Mouse (Mus musculus) lung, embryonic 14.5 days (tissue): ENCODE data around the gene Gm10322. TPM values are rescaled to one million over a fixed set of nuclear protein-coding genes. Genes with fewer than 3 reads are reported as not detected.

Experiments used
- ATAC-seq: fragments of 200-750 bp; cut with Nextera tagmentation; 2 replicates; pipeline ENCODE4 v1.8.0; 2017; ENCODE audit warnings: mild to moderate bottlenecking, moderate TSS enrichment, moderate library complexity; ENCODE audit not compliant: insufficient read depth
- DNase-seq: peaks from one replicate; pipeline ENCODE4 v3.0.0-alpha.2; 2015
- H3K27ac ChIP-seq: fragments of 300-500 bp; sonication (generic); 2 replicates; pipeline ENCODE4 v1.5.1; 2014; ENCODE audit warnings: low read depth, mild to moderate bottlenecking, moderate library complexity
- H3K27me3 ChIP-seq: fragments of 300-500 bp; sonication (generic); 2 replicates; pipeline ENCODE4 v1.6.1; 2014; ENCODE audit warnings: low read length, control low read depth; ENCODE audit not compliant: insufficient read depth
- H3K36me3 ChIP-seq: fragments of 300-500 bp; sonication (generic); 2 replicates; pipeline ENCODE4 v1.6.1; 2014; ENCODE audit warnings: control low read depth; ENCODE audit not compliant: insufficient read depth
- H3K4me1 ChIP-seq: fragments of 300-500 bp; sonication (generic); 2 replicates; pipeline ENCODE4 v1.6.1; 2014; ENCODE audit warnings: antibody characterized with exemption, control low read depth; ENCODE audit not compliant: insufficient read depth
- H3K4me2 ChIP-seq: fragments of 300-500 bp; sonication (generic); 2 replicates; pipeline ENCODE4 v1.6.1; 2014; ENCODE audit warnings: mild to moderate bottlenecking
- H3K4me3 ChIP-seq: fragments of 300-500 bp; sonication (generic); 2 replicates; pipeline ENCODE4 v1.5.1; 2014; ENCODE audit warnings: low read depth, low read length
- H3K9ac ChIP-seq: fragments of 300-500 bp; sonication (generic); 2 replicates; pipeline ENCODE4 v1.6.1; 2014
- H3K9me3 ChIP-seq: fragments of 300-500 bp; sonication (generic); 2 replicates; pipeline ENCODE4 v1.6.1; 2016; ENCODE audit warnings: low read depth, low read length, control low read depth
- CTCF ChIP-seq: IDR thresholded peaks from 2 replicates; pipeline ENCODE4 v1.5.1; 2016; ENCODE audit warnings: antibody characterized with exemption, low read depth
- WGBS: fragments of 180-500 bp; shearing (Covaris S2); extraction: QIAGEN DNeasy Blood & Tissue Kit; methylation state at CpG from one replicate; pipeline ENCODE4 v1.1.7; 2014; 5-methylcytosine and 5-hydroxymethylcytosine counted together
- polyA plus RNA-seq: library from polyadenylated mRNA; unstranded; fragments of >200 nt; fragmentation: Nextera tagmentation; extraction: Ambion mirVana; gene quantifications from 2 replicates; pipeline ENCODE4 v1.2.1, GENCODE M21; 2014

Gm10322 gene
- polyA plus RNA-seq, 1 experiment from 2014 or later: not detected

DNA sequence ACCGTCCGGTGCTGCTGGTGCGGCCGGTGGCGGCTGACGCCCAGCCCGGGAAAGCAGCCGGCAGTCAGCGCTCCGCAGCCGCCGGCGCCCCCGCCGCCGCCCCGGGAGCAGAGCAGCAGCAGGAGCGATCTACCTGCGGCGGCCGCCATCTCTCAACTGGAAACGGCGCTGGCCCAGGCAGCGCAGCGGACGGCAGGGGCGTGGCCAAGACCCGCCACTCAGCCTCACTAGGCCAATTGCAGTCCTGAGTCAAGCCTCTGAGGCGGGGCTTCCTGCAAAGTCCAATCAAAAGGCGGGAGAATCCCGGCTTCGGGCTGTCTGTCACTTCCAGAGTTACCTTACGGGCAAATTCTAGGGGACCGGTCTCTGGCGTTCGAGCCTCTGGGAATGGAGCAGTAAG is 659 bp downstream of the Gm10322 start, which contains the start of gene Mcu:
Mcu (minus strand) TSS at position 171 of the 400 bp plus-strand sequence.
- Histone ChIP-seq H3K27ac (peak within 1 kb of the TSS; percentile 77; the same call in 1 of the 2 replicates), H3K9ac (peak within 1 kb of the TSS; percentile 86), H3K4me3 (peak within 1 kb of the TSS; percentile 86), H3K4me1 (peaks cover 10% of the 10 kb centered on the region; the same call in 1 of the 2 replicates), H3K27me3 (no peaks in the 10 kb centered on the region), H3K4me2 (peak within 1 kb of the TSS; percentile 82), H3K36me3 (no peaks in the 10 kb centered on the region), H3K9me3 (no peaks in the 10 kb centered on the region)
- ATAC-seq (peak; percentile 100), DNase-seq (peak; percentile 98)
- WGBS: under 1% methylated on average over 36 of the region's 36 CpGs
- no peak for TF ChIP-seq CTCF

DNA sequence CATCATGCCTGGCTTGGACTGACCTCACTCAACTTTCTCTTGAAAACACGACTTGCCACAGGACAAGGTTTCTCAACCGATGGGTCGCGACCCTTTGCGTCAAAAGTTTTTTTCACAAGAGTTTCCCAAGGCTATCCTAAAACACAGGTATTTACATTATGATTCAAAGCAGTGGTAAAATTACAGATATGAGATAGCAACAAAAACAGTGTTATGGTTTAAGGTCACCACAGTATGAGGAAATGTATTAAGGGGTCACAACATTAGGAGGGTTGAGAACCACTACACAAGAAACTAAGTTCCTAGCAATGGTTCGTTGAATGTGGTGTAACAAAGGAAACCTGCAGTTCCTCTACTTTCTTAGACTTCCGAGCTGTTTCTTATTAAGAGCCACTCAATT is 1.9 kb downstream of the Gm10322 start:
- no peaks in the 10 kb centered on the region for H3K36me3 ChIP-seq
- ATAC-seq (no peak), DNase-seq (no peak)
- H3K27ac ChIP-seq: no peak overlapping the region
- H3K4me2 ChIP-seq: no peak overlapping the region
- WGBS: 87% methylated on average over 7 of the region's 7 CpGs
- H3K4me1 ChIP-seq: peaks cover 10% of the 10 kb centered on the region; the same call in 1 of the 2 replicates
- H3K27me3 ChIP-seq: no peaks in the 10 kb centered on the region
- TF ChIP-seq CTCF: no peak
- no peak overlapping the region for H3K9ac ChIP-seq
- no peaks in the 10 kb centered on the region for H3K9me3 ChIP-seq
- H3K4me3 ChIP-seq: no peak overlapping the region

DNA sequence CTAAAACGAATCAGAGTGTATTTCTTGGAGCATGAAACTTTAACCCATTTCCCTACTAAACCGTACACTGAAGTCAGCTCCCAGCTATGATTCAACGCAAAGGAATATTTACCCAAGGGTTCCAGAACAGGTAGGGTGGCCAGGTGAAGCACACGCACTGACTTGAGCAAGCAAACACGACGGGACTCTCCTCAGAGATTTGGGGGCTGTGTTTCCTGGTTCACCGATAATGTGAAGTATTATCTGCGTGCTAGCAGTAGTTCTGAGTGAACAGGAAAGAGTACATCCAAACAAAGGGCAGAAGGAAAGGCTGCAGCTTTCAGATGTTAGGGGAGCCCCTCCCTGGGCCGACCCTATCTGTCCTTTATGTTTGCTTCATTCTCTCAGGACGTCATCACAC is 5.5 kb downstream of the Gm10322 start:
- Histone ChIP-seq H3K4me1 (no peaks in the 10 kb centered on the region), H3K9ac (no peak overlapping the region), H3K4me3 (no peak overlapping the region), H3K9me3 (no peaks in the 10 kb centered on the region), H3K36me3 (no peaks in the 10 kb centered on the region), H3K27me3 (no peaks in the 10 kb centered on the region), H3K4me2 (no peak overlapping the region), H3K27ac (no peak overlapping the region)
- 38% methylated on average over 10 of the region's 10 CpGs for WGBS
- TF ChIP-seq CTCF: no peak
- ATAC-seq: no peak
- DNase-seq: no peak

DNA sequence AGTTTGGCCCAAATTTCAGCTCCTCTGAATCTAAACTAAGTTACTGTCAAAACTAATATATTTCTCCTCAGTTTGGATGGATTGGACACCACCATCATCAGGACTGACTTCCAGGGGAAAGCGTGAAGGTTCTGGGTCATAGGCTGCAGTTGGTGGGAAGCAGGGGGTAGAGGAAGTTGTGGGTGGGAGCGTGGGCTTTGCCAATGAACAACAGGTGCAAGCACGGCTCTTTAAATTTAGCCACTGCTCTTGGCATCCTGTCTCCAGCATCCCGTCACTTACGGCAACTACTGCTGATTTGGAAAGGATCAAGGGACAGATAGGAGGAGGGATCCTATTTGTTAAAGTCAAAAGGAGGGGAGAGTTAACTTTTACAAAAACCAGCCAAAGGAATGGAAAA is 7.6 kb downstream of the Gm10322 start:
- Histone ChIP-seq H3K27me3 (no peaks in the 10 kb centered on the region), H3K27ac (no peak overlapping the region), H3K36me3 (no peaks in the 10 kb centered on the region), H3K4me1 (no peaks in the 10 kb centered on the region), H3K9me3 (no peaks in the 10 kb centered on the region), H3K4me3 (no peak overlapping the region), H3K4me2 (no peak overlapping the region), H3K9ac (no peak overlapping the region)
- DNase-seq (no peak), ATAC-seq (no peak)
- WGBS: 51% methylated on average over 5 of the region's 5 CpGs
- no peak for TF ChIP-seq CTCF

DNA sequence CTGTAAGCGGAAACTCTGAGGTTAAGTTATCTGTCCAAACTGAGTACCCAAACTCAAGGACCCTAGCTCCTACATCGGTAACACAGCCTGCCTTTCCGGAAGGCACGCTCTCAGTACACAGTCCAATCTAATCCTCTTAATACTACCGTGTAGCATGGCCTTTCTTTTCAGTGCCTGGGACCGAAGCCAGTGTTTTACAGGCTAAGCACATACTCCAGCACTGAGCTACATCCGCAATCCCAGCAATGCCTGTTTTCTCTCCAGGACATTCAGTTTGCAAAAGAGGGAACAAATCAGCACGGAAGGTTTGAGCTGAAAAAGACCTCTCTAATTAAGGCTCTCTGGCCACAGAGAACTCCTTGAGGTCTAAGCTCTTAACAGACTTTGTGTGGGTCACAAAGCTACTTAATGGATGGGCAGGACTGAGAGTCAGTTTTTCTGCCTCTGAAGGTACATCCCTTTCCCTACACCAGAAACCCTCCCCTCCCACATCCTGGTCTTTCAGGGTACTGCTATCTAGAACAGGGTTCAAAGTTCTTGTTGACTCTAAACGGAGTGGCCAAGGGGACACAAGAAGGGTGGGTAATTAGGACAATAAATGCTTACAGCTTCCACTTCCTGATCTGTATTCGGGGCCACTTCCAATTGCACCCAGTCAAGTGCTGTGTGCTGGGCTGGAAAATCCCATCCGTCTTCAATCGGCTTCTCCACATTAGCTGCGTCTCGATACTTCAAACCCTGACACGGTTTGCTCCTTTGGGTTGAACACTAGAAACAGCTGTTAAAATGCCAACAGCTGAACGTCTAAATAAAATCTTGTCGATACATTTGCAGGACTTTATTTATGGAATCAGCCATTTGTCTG is 13.0 kb downstream of the Gm10322 start:
- H3K27ac ChIP-seq: no peak overlapping the region
- no peak for ATAC-seq
- 66% methylated on average over 17 of the region's 17 CpGs for WGBS

DNA sequence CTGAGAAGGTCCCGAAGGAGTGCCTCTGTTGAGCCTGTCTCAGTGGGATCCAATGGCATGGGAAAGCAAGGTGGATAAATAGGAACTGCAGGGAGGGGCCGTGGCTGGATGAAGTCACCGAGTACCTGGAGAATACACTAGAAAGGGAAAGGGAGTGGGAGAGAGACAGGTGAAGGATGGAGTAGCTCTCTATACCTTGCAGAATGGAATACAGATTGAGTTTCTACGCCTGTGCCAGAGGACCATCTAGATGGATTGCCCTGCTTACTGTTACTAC is 13.6 kb downstream of the Gm10322 start:
- DNase-seq: no peak
- WGBS: 63% methylated on average over 4 of the region's 4 CpGs
- Histone ChIP-seq H3K36me3 (no peaks in the 10 kb centered on the region), H3K4me1 (no peaks in the 10 kb centered on the region), H3K4me2 (no peak overlapping the region), H3K27ac (no peak overlapping the region), H3K9me3 (no peaks in the 10 kb centered on the region), H3K4me3 (no peak overlapping the region), H3K27me3 (no peaks in the 10 kb centered on the region), H3K9ac (no peak overlapping the region)
- TF ChIP-seq CTCF: no peak
- no peak for ATAC-seq

More for the DNA sequence above, 13.0 kb downstream of the Gm10322 start:
- DNase-seq: no peak
- H3K9ac ChIP-seq: no peak overlapping the region
- no peaks in the 10 kb centered on the region for H3K36me3 ChIP-seq
- H3K4me3 ChIP-seq: no peak overlapping the region
- H3K4me1 ChIP-seq: no peaks in the 10 kb centered on the region
- H3K27me3 ChIP-seq: no peaks in the 10 kb centered on the region
- TF ChIP-seq CTCF: no peak
- no peak overlapping the region for H3K4me2 ChIP-seq
- no peaks in the 10 kb centered on the region for H3K9me3 ChIP-seq

DNA sequence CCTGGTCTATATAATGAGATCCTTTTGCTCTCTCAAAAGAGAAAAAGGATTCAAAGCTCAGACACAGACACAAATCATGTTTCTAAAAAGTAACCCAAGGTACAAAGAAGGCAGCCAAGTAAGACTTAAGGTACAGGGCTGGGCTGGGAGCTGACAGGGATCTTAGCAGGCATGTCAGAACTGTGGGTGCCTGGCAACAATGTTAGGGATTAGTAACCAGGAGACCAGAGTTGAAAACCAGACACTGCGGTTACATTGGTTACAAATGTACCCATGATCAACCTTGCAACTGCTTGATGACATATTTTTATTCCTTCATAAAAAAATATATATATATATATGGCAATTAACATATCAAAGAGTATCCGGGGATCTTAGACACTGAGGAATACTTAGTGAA is 20.2 kb downstream of the Gm10322 start:
- Histone ChIP-seq H3K4me1 (no peaks in the 10 kb centered on the region), H3K9ac (no peak overlapping the region), H3K27me3 (no peaks in the 10 kb centered on the region), H3K36me3 (no peaks in the 10 kb centered on the region), H3K27ac (no peak overlapping the region), H3K4me3 (no peak overlapping the region), H3K9me3 (no peaks in the 10 kb centered on the region), H3K4me2 (no peak overlapping the region)
- no peak for TF ChIP-seq CTCF
- DNase-seq (no peak), ATAC-seq (no peak)
- WGBS: 80% methylated on average over 2 of the region's 2 CpGs
